Mouse (Mus musculus) megakaryocyte progenitor cell, adult 5-6 weeks (primary cell): ENCODE measurements around the gene Ctbp1. TPM values are rescaled to one million over a fixed set of nuclear protein-coding genes. Genes with fewer than 3 reads are reported as not detected.

Source experiments
- ATAC-seq: replicated peaks from 2 replicates; pipeline ENCODE4 v1.8.0; 2016; ENCODE audit warnings: mild to moderate bottlenecking, moderate TSS enrichment, inconsistent platforms; ENCODE audit not compliant: poor library complexity
- total RNA-seq, 2 experiments: library from RNA; stranded (forward) in 1 of 2; stranded (reverse) in 1 of 2; fragments of 157-497, 149-512 nt in 1 of 2; fragments of 200-1000 nt in 1 of 2; gene quantifications; 2 replicates each; pipeline versions ENCODE4 v1.2.3 to v1.2.4; 2015 to 2017

Ctbp1 gene
- total RNA-seq, 2 experiments from 2014 or later = 115 to 141 TPM

DNA sequence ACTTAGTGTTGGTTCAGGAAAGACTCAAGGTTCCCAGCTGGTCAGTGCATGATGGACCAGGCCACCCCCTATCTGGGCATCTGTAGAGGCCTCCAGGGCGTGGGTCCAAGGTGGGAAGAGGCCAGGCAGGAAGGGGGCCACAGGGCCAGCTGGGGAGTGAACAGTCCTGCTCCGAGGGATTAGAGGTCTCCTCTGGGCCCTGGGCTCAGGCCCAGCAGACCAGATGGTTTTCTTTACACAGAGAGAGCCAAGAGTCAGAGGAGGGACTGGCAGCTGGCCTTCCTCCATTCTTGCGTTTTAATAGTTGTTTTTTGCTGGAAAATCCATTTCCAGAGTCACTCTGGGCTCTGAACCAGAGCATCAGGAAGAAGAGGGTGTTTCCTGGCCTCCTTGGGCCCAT is 29.1 kb downstream of the Ctbp1 start:
- ATAC-seq = no peak

DNA sequence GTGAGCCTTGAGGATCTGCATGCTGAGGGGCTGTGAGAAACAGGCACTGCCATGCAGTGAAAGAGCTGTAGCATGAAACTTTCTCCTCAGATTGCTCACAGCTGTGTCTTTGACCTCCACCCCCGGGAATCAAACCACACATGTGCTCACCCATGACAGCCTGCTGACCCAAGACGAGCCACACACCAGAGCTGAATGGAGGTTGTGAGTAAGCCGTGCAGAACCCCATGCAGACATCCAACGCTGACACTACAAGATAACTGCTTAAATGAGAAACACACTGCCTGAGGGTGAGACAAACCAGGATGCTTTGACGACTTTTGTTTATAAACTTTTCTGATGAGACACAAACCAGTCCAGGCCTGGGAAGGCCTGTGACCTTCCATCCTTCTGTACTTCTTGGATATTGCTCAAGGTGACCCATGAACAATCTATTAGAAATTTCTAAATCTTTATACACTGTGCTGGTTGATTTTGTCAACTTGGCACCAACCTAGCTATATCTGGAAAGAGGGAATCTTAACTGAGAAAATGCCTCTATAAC is 30.3 kb downstream of the Ctbp1 start:
- ATAC-seq = no peak

DNA sequence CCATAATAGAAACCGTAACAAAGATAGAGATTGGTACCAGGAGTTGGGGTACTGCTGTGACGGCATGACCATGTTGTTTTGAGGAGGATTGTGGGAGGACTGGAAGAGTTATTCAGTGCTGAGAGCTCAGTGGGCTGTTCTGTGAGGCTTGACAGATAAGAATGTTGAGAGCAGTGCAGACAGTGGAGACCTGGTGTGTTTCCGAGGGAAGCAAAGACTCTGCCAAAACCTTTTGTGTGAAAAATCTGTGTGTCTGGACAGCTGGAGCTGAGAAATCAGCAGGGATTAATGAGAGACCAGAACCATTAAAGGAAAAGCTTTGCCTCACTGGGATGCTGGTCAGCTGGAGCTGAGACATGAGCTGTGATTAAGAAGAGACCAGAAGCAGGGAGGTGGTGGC is 34.9 kb downstream of the Ctbp1 start:
- ATAC-seq = no peak

DNA sequence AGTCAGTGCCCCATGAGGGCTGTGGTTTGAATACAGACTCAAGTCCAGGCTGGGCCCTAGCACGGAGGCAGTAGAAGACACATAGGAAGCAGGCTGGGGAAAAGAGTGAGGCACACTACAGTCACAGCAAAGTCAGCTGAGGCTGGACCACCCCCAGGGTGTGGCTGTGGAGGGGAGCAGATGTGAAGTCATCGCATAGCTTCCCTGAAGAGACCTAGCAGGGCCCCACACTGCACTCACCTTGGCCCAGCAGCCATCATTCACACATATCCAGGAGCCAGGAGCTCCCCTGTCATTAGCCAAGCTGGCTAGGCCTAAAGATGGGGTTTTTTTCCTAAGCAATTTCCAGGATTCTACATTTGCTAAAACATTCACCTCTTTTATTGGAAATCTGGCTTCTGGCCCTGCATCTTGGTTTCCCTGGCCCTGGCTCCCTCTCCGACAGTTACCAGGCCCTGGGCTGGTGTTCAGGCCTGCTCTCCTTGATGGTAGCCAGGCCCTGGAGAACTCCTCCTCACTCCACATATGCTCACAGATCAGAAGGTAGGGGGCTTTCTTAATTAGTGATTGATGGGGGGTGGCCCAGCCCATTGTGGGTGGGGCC is 35.6 kb downstream of the Ctbp1 start:
- ATAC-seq = no peak

DNA sequence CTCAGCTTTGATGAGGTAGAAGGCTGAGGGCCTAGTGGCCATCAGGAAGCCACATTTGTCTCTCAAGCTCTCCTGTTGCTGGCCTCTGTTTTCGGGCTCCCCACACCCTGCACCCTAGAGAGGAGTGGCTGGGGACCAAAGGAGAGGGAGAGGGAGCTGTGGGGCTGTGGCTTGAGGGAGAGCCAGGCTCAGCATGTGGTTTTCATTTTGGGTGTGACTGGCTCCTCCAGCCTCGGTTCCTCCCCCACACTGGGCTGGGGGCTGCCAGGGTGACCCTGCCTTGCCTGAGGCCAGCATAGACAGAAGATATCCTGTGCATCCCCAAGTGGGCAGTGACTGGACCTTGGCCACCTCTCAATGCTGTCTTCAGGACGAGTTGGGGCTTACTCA is 36.5 kb downstream of the Ctbp1 start:
- ATAC-seq = peak; percentile 40; the same call in 1 of the 2 replicates

DNA sequence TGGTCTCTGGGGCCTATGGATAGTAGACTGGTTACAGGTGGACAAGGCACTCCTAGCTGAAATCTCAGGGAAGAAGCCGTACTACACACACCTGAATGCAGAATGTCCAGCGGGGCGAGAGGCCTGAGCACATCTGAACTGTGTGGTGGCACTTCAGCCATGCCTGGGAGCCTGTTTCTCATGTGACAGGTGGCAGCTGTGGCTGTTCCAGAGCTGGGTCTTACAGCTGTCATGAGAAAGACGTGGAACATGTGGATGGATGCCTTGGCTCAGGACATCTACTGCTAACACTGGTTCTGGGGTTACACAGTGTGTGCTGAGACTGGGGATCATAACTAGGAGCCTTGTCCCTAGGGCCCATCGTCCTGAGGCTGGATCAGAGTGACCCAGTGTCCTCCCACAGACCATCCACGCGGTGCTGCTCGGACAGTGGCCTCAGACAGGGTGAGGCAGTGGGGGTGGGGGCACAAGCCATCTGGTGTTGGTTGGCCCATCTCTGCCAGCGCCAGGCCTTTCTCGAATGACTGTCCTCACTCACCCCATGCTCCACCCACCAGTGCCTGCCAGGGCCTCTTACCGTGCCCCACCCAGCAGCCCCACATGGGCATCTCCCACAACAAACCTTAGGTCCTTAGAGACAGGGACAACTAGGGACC is 37.1 kb downstream of the Ctbp1 start:
- ATAC-seq = peak; percentile 45; the same call in 1 of the 2 replicates

DNA sequence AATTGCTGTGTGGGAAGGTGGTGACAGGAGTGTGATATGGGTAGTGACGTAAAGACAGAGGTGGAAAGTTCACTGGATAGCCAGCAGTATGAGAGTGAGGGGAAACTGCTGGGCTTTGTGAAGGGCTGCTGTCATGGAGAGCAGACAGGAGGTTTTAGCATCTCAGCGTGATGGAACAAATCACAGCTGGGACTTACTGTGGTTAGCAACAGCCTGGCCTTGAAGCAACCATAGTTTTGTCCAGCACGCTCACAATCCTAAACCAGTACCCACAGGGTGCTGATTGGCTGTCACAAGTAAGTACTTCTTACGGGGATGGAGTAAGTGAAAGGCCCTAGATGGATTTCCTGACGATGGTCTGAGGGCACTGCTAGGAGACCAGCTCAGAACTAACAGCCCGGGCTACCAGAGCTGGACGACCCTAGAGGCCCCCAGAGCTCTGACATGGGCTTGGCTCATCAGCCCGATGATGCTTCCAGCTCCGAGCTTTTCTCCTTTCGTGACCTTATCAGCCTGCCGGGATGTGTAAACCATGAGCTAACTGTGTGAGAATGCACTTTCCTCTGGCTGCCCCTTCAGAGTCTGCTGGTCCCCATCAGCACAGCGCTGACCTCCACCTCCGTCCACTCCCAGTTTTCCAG is 40.3 kb downstream of the Ctbp1 start:
- no peak for ATAC-seq

DNA sequence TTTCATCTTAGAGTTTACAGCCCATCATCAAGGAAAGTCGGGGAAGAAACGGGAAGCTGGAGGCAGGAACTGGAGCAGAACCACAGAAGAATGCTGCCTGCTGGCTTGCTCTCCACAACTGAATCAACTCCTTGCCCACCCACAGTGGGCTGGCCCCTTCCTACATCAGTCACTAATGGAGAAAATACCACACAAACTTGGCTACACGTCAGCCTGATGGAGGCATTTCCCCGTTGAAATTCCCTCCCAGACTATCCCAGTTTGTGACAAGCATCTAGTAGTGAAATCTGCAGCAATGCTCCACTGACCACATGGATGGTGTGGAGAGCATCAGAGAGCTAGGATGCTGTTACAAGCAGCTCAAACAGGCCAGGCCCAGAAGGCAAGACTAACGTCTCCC is 42.0 kb downstream of the Ctbp1 start:
- ATAC-seq = no peak

DNA sequence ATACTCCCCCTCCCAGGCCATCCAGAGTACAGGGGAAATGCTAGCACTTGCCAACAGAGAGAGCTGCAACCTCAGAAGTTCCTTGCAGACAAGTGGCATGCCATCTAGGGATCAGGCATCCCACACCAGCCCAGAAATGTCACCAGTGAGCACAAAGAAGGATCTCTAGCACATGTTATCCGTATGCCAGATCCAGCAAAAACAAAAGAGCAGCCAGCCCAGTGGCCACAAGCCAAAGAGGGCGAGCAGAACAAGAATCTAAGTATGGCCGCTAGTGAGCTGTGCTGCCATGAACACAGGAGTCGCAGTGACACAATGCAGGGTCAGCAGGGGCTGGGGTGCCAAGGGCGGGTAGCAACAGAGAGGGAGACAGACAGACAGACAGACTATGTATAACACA is 44.5 kb downstream of the Ctbp1 start:
- no peak for ATAC-seq

DNA sequence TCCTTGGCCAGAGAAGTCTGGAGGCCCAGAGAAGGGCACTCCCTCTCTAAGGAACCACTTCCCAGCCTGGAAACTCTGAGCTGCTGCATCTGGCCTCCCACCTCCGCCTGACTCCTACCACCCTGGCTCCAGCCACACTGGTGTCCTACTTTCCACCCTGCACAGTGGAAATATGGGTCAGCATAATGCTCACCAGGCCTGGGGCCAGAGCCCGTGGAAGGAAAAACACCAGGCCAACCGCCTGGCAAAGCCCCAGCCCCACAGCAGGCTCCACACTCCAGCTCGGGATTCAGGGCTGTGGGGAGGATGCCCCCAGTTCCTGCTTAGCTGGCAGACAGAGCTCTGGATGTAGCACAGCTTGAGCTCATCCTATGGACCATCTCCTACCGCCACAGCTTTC is 46.4 kb downstream of the Ctbp1 start:
- ATAC-seq = no peak

DNA sequence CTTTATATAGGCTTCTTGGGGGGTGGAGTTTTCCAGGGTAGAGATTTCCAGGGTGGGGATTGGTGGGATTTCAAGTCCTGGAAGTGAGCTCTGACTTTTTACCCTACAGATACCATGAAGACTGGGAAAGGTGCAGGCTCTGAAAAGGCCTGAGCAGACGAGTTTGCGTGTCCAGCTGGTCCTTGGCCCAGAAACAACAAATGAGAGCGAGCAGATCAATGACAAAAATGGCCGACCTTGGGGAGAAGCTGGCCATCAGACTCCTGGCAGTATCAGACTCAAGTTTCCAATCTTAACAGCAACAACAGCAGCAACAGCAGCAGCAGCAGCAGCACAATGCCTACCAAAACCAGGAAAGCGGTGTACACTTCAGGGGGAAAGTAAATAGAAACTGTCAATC is 49.1 kb downstream of the Ctbp1 start:
- no peak for ATAC-seq

DNA sequence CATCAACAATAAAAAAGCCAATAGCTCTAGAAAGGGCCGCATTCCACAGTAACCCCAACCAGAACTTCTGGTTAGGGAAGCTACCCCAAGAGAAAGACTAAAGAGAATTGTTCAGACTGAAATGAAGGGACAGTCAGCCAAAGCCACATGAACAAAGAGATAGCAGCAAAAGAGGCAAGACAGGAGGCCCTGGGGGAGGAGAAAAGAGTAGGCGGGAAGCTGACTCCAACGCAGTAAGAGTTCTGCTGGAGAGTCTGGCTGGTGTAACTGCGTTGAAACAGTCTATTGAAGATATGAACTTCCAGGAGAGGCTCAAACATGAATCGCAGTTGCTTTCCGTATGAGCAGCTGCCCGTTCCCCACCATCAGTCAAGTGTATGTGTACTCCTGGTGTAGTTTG is 50.3 kb downstream of the Ctbp1 start:
- peak; percentile 54 for ATAC-seq

DNA sequence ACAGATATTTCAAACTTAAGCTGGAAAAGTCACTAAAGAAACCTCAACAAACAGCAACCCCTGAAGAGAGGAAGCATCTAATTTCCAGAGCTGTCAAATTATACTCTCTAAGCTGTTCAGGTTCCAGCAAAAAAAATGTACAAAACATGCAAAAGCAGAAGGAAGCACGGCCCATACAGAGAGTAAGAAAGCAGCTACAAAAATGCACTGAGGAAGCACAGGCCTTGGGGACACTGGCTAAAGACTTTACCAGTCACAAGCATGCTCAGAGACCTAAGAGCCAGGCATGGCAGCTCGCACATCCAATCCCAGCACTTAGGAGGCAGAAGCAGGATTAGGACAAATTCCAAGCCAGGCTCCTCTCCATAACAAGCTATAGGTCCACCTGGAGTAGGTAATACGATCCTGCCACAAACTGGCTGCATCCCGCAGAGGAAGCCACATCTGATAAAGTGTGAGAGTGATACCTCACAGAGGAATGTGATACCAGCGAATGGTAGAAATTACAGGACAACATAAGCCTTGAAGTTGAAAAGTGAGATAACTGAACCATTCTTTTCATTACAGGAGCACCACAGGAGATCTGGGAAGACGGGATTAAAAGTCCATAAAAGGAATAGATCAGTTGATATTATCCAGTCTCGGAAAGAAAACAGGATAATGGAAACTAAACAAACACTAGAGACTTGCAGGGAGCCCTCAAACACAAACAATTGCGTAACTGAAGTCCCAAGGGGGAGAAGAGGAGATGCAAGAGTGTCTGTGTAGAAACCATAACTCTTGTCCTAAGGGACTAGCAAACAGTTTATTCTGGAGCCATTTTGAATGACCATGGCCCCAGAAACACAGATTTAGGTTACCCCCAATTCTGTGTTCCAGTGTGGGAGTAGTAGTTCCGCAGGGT is 51.7 kb downstream of the Ctbp1 start:
- no peak for ATAC-seq

DNA sequence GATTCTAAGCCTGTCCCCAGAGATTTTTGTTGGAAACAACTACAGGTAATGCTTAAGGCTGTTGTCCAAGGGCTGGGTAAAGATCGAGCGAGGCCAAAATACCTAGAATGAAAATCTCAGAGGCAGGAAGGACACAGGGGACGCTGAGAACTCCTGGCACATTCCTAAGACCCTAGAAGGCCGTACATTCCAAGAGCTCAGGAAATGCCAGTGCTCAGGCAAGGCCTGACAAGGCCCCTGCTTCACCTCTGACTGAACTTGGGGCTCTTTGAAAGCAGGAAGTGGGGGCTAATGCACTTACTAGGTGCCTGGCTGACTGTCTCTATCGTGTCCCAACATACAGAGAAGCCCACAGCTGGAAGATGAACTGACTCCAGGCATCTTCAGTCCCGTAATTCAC is 52.4 kb downstream of the Ctbp1 start:
- no peak for ATAC-seq

DNA sequence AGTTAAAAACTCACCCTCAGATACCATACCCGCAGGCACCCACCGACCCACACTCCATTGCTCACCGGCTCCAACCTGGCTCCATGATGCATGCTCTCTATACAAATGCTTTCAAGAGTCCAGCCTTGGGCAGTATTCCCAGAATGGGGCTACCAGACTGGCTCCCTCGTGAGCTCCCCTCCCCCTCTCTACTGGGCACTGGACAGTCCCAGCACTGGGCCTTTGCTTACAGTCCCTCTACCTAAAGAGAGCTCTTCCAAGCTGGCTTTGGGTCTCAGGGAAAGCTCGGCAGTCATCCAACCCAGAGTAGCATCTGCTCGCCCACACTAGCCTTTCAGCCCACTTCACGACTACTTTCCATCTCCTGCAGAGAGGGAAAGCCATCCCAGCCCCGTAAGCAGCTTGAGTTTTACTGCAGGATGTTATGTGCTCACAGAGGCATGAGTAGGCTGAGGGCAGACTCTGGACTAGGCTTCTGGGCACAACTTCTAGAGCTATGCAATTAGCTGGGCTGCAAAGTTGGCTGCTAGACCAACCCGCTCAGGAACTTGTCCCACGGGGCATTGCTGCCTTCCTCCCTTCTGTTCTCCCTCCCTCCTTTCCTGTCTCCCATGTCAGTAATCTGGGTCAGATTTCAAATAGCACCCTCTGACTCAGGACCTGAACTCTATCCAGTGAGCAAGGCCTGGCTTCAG is 54.3 kb downstream of the Ctbp1 start:
- no peak for ATAC-seq

DNA sequence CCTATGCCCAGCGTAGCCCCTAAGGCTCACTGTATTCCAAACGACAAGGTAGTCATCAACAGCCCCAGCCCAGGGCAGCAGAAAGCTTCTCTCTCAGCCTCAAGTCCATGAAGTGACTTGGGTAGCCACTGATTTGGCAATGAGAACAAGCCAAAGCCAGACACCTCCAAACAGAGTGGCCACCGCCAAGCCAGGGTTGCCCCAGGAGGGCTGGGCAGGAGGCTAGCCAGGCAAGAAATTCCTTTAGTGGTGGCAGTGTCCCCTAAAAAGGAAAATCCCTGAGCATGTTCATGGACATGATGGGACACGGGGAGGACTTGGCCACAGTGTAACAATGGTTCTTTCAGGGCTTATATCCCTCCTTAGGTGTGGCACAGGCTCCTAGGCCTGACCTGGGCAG is 55.0 kb downstream of the Ctbp1 start:
- no peak for ATAC-seq

DNA sequence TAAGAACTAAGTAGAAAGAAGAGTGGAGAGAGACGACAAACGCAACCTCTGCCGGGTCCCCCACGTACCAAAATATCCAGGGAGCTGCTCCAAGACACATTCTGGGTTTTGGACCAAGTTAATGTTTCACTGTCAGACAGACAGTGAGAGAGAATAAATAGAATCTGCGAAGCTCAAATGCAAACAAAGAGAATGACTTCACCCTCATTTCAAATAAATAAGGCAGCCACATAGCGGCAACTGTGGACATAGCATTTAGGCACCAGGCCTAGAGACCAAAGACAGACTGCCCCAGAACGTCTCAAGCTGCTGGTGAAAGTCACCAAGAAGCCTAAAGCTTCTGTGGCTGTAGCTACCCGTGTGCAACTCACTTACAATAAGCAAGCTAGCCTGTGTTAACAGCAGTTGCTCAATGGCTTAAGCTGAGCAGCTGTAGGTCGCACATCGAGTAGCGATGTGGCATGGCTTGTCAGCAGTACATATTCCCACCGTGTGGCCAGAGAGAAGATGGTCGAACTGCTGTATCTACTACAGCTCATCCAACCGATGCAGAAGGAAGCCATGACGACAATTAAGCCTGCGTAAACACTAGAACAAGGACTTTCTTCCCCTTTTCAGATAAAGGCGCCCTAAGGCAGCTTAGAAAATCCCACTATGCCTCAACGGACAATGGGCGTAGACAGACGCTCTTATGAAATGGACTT is 55.9 kb downstream of the Ctbp1 start:
- no peak for ATAC-seq

DNA sequence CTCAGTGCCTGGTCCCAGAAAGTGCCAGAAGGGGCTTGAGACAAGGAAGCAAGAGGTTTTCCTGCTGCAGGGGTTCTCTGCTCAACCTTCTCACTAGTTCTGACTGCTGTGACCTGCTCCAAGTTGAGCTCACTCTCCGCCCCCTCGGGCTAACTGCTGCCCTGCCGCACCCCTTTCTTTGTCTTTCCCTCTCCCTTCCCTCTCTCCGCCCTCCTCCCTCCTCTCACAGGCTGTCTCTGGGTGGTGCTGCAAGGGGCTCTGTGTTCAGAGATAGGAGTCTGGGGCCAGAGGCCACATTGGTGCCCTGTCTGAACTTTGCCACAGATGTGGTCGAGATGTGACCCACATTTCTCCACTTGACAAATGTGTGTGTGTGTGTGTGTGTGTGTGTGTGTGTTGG is 56.7 kb downstream of the Ctbp1 start, which contains the start of gene Spon2:
Spon2 (minus strand) TSS at position 375 of the 400 bp plus-strand sequence.
- peak; percentile 96 for ATAC-seq

DNA sequence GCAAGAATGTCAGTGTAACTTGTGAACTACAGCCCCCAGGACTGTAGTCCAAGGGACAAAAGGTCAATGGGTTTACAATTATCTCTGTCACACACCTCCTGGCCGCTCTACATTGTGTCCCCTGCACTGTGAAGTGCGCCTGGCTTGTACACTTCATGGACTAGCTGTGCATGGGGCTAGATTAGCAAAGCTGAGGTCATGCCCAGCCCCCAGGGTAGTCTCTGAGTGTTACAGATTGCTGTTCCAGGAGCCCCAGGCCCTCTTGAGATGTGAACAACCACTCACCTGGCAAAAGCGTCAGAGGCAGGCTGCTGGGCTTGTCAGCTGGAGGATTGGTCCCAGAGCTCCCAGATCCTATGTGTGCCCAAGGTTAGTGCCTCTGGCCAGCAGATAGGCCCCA is 57.1 kb downstream of the Ctbp1 start:
- ATAC-seq = peak; percentile 27; the same call in 1 of the 2 replicates

DNA sequence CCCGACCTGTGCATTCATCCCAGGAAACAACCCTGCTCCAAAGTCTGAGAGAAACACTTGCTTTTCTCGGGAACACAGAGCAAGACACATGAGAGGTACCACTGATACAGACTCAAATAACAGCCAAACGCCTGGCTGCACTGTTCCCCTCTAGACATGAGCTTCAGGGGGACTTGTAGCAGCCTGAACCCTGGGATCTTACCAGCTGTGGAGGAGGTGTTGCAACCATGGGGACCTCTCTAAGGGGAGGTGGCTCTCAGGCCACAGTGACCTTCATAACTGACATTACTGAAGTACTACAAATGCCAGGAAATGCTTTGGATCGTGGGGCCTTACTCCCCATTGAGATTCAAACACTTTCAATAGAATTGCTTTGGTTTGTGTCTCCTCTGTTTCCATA is 60.1 kb downstream of the Ctbp1 start:
- ATAC-seq = no peak
